Mouse (Mus musculus) cerebellum, adult 11 months (tissue): ENCODE data around the gene Rrp1.
"Not testable (repeated sequence)": the region's sequence is repeated elsewhere in the genome, so short reads cannot be mapped to it uniquely, and the experiment has no call there.

Experiments
- DNase-seq: peaks from one replicate; pipeline ENCODE4 v3.0.0; 2022

The Rrp1 gene

DNA sequence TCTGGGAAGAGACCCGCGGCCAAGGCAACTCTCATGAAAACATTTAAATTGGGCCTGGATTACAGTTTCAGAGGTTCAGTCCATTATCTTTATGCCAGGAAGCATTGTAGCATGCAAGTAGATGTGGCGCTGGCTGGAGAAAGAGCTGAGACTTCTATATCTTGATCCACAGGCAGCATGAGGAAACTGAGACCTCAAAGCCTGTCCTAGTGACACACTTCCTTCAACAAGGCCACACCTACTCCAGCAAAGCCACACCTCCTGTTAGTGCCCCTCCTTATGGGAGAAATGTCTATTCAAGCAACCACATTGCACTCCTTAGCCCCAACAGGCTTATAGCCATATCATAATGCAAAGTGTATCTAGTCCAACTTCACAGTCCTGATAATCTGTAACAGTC, 9.8 kb upstream of the Rrp1 start:
- DNase-seq: no peak

DNA sequence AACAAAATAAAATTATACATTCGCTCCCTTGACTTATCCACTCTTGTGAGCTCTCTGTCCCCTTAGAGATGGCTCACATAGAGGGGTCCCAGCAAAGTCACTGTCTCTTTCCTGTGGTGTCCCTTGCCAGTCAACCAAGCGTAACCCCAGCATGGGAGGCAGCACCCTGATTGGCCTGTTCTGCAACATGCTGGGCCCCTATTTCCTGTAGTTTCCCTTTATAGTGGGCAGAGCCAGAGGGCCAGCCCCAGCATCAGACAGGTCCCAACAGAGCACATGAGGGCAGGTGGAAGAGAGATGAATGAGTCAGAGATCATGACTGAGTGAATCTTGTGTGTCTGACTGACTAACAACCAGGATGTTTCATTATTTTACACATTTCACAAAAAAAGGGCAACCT, 8.1 kb upstream of the Rrp1 start:
- no peak for DNase-seq

DNA sequence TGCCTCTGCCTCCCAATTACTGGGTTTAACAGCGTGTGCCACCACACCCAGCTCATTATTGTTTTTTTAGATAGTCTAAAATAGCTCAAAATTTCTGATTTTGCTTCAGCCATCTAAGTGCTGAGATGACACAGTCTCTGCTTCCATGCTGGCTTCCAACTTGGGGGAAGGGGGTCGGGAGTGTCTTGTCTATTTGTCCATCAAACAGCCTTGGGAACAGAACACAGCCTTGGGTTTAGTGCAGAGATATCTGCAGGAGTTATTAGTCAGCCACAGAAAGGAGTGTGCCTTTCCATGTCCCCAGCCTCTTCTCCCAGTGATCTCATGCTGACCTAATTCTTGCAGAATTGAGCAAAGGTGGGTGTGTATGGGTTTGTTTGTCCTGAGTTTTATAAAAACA, 5.9 kb upstream of the Rrp1 start:
- DNase-seq: no peak

DNA sequence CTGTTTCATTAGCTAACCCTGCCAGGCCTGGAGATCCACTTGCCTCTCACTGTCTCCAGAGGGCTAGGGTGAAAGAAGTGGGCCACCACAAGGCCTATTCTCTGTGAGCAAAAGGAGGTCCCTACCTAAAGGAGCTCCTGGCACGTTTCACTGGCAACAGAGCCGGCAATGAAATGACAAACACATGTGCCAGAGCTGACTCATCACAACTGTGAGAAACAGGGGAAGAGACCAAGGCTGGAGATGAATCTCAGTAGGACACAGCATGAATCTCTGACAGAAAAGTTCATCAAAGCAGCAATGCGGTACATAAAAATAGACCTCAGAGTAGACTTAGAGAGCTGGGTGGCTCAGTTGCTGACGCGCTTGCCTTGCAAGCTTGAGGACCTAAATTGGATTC, 5.0 kb upstream of the Rrp1 start:
- DNase-seq: no peak

DNA sequence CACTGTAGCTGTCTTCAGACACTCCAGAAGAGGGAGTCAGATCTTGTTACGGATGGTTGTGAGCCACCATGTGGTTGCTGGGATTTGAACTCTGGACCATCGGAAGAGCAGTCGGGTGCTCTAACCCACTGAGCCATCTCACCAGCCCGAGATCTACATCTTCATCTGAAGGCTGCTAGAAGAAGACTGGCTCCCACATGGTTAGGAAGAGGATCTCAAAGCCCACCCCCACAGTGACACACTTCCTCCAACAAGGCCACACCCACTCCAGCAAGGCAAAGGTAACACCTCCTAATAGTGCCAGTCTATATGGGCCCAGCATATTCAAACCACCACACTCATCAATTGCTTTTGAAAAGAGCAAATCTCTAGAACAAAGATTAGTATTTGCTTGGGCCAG, 2.1 kb upstream of the Rrp1 start:
- not testable (repeated sequence) for DNase-seq

DNA sequence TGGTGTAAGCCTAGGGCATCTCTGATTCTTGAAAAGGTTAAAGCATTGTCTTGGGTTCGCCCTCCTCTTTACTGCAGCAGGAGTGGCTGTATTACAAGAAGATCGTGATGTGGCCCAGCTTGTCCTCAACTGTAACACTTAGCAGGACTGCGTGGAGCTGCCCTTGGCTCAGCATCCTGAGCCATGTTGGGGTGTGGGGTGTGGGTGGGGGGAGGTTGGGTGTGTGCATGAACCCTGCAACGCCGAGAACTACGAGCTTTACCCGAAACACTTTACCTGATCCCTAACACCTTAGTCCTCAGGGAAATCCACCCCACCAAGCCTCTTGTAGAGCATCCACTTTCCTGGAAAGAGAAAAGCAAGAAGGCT, 293 bp upstream of the Rrp1 start:
- no peak for DNase-seq

DNA sequence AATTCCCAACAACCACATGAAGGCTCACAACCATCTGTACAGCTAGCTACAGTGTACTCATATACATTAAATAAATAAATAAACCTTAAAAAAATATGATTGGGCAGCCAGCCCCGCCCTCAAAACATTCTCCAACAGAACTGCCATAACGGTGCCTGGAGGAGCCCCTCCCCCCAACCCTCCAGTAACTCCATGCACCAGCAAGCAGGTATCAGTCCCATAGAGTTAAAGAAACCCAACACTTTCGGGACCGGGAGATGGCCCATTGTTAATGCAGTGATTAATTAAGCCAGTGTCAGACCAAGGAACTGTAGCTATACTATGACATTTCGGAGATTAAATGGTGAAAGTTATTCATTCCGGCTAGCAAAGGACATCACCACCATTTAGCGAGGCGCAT, 992 bp downstream of the Rrp1 start:
- DNase-seq: no peak

DNA sequence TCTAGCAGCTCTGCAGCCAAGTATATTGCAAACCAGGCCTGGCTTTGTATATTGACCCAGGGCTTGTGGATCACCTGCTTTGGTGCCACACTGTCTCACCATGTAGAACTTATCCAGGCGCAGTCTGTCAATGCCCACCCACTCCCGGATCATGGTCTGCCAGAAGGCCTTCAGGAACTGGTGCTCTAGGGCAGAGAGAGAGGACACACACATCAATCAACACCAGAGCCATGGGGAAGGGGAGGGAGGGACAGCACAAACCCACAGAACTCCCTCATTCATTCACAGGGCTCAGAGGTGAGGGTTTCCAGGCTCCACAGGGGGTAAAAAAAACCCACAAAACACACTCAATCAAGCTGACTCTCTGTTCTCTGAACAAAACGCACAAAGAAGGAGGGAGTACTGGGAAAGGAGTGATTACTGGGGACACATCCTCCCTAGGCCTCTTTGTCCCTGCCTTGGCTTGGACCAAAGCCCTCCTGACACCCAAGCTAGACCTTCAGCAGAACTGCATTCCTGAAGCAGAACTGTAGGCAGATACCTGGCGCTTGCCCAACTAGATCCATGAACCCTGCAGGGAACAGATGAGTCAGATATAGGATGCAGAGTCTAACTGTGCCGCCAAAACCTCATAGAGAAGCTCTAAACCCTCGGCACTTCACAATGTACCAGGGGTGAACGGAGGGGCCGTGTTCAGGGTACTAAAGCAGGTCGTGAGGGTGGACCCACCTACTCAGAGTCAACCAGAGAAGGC, 3.6 kb downstream of the Rrp1 start:
- DNase-seq: no peak

DNA sequence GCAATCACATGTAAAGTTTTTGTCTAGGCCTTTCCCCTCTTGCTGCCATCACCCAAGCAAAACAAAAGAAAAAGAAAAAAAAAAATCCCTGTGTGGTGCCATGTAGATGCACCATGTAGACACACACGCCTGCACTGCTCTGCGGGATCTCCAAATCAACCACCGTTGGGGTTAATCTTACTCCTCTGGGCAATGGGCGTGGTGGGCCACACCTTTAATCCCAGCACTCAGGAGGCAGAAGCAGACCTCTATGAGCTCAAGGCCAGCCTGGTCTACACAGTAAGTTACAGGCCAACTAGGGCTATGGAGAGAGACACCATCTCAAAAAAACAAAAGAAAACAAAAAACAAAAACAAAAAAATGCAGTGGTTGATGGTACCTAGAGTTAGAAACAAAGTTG, 5.7 kb downstream of the Rrp1 start:
- DNase-seq: no peak

DNA sequence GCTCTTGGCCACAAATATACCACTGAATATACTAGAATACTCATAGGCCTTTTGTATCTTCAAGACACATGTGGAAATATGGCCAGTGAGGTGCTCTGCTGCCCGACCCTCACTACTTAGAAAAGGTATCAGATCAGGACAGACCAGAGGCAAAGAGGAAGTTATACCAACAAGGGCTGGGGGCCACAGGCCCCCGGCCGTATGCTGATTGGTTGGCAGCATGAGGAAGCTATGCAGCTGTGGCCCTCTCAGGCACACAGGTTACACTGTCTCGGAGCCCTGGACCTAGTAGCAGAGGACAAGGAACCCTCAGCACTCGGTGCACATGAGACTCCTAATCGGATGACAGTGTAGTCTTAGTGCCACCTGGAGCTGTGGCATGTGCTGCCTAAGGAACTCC, 6.7 kb downstream of the Rrp1 start:
- no peak for DNase-seq

DNA sequence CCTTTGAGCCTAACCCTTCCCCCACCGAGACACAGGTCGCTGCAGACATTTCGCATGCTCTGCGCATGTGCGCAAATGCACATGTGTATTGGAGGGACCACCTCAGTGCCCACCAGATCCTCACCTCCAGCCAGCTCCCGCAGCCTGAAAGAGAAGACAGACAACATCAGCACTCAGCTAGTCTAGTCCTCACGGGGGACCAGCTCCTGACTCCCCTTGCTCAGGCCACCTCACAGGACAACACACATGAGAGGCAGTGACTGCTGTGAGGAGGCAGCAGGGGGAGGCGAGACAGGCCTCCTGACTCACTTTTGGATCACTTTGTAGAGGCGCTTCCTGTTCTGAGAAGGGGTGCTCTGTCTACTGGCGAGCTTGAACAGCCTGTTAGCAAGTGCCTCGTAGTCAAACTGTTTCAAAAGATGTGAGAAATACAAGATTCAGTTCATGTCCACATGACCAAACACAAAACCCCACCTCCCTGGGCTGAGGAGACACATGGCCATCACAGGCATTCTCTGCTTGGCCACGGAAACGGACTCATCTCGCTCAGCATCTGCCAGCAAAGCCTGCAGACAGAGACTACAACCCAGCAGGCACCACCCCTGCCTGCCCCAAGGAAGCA, 10.4 kb downstream of the Rrp1 start:
- no peak for DNase-seq

DNA sequence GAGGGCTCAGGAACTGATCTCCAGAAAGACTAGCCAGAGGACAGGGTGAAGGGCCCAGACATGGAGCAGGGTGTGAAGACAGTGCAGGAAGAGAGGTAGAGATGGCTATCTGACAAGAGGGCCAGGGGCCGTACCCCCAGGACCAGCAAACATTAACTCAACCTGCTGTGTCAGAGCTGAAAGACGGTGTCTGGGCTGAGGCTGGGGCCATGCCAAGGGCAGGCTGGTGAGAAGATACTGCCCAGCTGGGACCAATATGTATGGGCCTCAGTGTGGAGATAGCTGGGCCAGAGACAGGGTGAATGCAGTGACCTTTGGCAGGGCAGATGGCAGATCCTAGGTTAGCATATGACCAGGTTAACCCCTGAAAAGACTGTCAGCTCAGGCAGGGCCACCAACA, 11.7 kb downstream of the Rrp1 start:
- no peak for DNase-seq

DNA sequence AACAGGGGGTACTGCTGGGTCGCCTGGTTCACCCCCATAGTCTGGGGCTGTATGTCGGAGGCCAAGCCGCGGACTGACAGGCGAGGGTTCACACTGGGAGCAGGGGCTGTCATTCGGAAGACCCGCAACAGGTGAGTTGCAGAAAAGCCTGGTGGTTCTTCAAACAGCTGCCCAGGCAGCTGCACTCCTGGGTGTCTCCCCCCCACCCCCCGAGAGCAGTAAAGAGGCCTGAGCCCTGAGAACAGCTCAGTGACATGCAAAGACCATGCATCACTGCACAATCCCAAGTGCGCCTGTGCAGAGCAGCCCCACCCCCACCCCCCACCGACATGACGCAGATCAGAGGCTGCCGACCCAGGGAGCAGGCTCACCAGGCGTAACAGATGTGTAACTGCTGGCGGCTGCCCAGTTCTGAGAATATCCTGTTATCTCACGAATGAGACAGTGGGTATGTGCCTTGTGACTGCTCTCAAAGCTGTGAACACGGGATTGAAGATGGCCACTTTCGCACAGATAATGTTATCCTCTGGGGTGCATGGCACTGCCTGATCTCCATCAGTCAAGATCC, 13.7 kb downstream of the Rrp1 start:
- no peak for DNase-seq

DNA sequence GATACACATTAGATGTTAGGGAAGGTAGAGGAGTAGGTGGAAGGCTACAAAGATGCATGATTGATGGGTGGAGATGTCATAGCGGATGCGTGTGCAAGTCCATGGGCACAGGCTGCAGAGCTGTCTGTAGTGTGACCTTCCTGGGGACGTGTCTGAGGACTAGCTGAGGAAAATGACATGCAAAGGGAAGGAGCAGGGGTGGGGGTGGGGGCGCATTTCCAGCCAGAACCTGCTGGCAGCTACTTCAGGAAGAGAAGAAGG, 16.3 kb downstream of the Rrp1 start:
- DNase-seq: no peak

DNA sequence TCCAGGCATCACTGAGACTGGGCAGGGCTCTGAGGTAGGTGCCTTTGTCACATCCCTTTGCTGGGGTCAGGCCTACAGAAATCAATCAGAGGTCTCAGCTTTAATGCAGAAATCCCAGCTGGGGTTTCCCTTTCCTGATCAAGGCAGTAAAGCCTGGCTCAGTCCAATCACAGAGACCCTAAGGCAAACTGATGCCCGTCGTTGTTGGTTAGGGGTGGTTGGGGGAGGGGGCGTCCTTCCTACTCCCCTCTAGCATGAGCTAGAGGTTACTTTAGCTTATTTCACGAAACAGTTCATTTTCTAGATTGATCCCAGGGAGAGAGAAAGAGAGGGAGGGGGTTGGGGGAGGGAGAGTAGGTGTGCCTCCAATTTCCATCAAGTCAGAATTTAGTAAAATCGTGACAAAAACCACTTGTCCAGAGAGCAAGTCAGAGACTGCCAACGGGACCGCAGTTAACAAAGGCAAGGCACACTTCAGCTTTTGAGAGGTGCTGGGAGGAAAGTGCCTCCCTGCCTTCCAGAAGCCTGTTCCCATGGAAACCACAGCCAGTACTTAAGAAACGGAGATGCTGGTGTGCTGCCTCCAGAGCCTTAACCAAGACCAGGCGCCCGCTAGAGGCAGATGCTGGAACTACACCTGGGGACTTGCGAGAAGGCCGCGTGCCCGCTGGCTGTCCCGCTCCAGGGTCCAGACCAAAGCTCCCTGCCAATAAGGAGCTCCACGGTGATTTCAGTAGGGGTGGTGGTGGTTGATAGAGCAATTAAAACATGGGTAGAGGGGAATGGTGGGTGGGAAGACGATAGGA, 16.8 kb downstream of the Rrp1 start:
- peak; percentile 93 for DNase-seq

DNA sequence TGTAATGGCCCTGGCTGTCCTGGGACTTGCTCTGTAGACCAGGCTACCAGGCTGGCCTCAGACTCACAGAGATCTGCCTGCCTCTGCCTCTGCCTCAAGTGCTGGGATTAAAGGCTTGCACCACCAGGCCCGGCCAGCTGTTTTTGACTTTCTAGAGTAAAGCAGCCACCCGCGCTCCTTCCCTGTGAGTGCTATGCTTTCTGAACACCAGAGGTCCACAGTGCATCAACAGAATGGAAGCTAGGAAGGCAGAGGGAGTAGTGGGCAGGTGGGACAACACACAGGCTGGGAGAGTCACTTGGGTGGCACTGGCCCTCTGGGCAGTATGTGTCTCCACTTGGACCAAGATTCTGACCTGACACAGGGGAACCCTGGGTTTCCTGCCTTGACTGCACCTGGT, 17.5 kb downstream of the Rrp1 start:
- no peak for DNase-seq

DNA sequence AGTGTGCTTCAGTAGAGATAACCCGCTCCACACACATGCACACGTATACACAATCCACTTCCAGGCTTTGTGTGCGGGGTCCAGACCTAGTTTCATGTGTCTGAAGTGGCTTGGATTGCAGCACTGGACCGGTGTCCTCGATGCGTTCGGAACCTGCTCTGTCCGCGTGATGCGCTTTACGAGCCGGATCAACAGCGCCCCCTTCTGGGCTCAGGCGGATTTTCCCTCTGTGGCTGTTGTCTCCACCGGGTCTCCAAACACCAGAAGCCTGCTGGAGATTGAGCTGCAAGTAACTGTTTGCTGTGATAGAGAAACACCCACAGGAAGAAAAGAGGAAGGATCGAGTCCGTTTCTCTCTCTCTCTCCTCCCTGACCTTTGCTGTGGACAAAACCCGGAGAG, 20.8 kb downstream of the Rrp1 start:
- DNase-seq: peak; percentile 81

DNA sequence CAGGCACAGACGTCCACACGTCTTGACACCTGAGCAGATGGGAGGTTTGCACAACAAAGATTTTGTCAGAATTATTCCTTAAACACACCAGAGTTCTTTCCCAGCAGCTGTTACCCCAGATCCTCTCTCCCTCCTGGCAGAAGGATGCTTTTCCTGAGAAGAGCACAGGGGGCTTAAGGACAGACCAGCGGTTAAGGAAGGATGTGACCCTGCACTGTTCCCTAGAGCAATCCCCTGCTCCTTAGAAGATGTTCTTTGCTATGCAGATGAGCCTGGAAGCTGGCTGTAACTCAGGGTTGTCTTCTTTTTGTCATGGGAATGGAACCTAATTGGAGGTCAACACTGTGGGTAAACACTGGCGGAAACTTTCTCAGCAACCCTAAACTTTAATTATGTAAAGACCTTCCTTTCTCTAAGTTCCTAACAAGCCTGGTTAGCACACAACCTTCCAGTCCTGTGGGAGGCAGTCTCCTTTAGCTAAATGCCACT, 21.8 kb downstream of the Rrp1 start:
- no peak for DNase-seq

DNA sequence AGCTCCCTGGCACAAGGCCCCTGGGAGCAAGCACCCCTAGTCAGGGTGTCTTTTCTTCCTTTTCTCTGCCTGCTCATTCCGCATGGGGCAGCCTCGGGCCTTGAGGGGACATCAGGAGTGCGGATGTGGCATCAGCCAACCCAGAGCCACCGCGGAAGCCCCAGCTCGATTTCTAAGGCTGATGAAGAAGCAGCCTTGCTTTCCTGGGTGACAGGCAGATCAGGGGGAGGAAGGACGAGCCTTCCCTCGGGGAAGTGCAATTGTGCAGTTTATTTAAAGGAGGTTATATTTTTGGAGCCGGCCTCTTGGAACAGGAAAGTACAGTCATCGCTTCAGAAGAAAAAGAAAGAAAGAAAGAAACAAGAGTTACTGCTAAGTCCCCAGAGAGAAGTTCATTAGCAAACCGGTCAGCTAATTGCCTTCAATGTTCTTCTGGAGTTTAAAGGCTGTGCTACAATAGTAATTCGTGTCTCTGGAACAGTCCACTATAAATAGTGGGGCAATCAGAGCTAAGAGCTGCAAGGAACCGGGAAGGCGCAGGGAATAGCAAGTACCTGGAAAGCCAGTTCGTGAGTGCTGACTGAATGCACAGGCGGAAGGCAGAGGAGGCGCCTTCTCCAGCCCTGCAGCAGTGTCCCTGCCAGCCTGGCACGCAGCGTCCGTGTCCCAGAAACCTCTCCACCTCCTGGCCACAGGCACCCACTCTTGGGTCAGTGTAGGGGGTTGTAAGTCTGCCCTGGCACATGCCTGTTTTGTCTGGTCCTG, 24.4 kb downstream of the Rrp1 start:
- no peak for DNase-seq

DNA sequence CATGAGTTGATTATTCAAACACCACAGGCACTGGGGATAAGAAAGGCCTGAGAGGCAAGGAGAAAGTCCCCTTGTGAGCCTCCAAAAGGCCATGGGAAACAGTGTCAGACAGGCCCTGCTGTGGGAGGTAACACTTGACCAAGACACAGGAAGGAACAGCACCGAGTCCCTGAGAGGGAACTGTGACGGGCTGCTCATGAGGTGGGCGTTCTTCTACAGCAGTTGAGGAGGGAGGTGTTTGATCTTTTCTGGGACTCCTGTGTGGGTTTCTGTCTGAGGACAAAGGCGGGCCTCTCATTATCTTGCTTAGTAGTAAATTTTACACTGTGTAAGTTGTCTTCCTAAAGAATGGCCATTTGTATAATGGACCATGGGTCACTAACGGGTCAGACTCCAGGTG, 27.3 kb downstream of the Rrp1 start:
- DNase-seq: no peak

DNA sequence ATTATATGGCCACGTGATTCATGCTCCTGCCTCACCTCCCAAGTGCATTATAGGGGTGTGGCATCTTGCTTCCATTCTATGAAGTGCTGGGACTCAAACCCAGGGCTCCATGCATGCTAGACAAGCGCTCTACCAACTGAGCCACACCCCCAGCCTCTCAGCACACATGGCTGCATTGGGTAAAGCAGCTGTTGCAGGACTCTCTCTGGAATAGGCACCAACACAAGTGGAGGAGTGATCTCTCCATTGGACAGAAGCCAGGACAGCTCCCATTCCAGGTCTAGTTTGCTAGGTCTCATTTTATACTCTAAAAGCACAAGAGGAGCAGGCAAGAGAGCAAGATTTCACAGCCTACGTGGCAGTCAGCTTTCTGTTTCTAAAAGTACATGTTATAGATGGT, 29.3 kb downstream of the Rrp1 start:
- no peak for DNase-seq

DNA sequence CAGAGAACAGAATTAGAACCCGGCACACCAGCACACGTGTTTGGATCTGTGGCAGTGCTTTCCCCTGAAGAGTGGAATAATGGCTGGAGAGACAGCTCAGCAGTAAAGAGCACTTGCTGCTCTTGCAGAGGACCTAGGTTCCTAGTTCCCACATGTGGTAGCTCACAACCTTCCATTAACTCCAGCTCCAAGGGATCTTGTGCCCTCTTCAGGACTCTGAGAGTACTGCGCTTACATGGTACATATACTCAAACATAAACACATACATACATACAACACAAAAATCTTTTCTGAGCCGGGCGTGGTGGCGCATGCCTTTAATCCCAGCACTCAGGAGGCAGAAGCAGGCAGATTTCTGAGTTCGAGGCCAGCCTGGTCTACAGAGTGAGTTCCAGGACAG, 34.3 kb downstream of the Rrp1 start:
- DNase-seq: no peak
